Mouse (Mus musculus) hindbrain, postnatal 0 days (tissue): Measurements from ENCODE around the gene Enc1. TPM values are rescaled to one million over a fixed set of nuclear protein-coding genes. Genes with fewer than 3 reads are reported as not detected.

Source experiments
- ATAC-seq: fragments of 200-750 bp; cut with Nextera tagmentation; 2 replicates; pipeline ENCODE4 v1.8.0; 2017; ENCODE audit warnings: mild to moderate bottlenecking, moderate TSS enrichment, moderate library complexity
- DNase-seq: peaks from one replicate; pipeline ENCODE4 v3.0.0-alpha.2; 2015; ENCODE audit warnings: low spot score
- H3K27ac ChIP-seq: fragments of 300-500 bp; sonication (generic); 2 replicates; pipeline ENCODE4 v1.5.1; 2014; ENCODE audit warnings: mild to moderate bottlenecking
- H3K27me3 ChIP-seq: fragments of 300-500 bp; sonication (generic); 2 replicates; pipeline ENCODE4 v1.6.1; 2014; ENCODE audit warnings: low read length, mixed read lengths; ENCODE audit not compliant: insufficient read depth
- H3K36me3 ChIP-seq: fragments of 300-500 bp; sonication (generic); 2 replicates; pipeline ENCODE4 v1.6.1; 2014; ENCODE audit warnings: low read length, mixed read lengths; ENCODE audit not compliant: insufficient read depth
- H3K4me1 ChIP-seq: fragments of 300-500 bp; sonication (generic); 2 replicates; pipeline ENCODE4 v1.6.1; 2014; ENCODE audit warnings: antibody characterized with exemption, low read length, mixed read lengths; ENCODE audit not compliant: insufficient read depth
- H3K4me2 ChIP-seq: fragments of 300-500 bp; sonication (generic); 2 replicates; pipeline ENCODE4 v1.6.1; 2014; ENCODE audit warnings: low read depth, mild to moderate bottlenecking, low read length, moderate library complexity, mixed read lengths
- H3K4me3 ChIP-seq: fragments of 300-500 bp; sonication (generic); 2 replicates; pipeline ENCODE4 v1.5.1; 2014; ENCODE audit warnings: low read length
- H3K9ac ChIP-seq: fragments of 300-500 bp; sonication (generic); replicated peaks from 2 replicates; pipeline ENCODE4 v1.6.1; 2014; ENCODE audit warnings: mild to moderate bottlenecking, low read length, moderate library complexity, mixed read lengths
- H3K9me3 ChIP-seq: fragments of 300-500 bp; sonication (generic); 2 replicates; pipeline ENCODE4 v1.6.1; 2016; ENCODE audit warnings: low read length, mixed read lengths
- CTCF ChIP-seq: IDR thresholded peaks from 2 replicates; pipeline ENCODE4 v1.5.1; 2016; ENCODE audit warnings: antibody characterized with exemption, control low read depth, low read depth
- WGBS: fragments of 180-500 bp; shearing (Covaris S2); extraction: QIAGEN DNeasy Blood & Tissue Kit; methylation state at CpG from one replicate; pipeline ENCODE4 v1.1.7; 2014; 5-methylcytosine and 5-hydroxymethylcytosine counted together
- polyA plus RNA-seq: library from polyadenylated mRNA; unstranded; fragments of >200 nt; fragmentation: Nextera tagmentation; extraction: Ambion mirVana; gene quantifications from 2 replicates; pipeline ENCODE4 v1.2.1, GENCODE M21; 2015
- total RNA-seq: library from RNA; depleted of rRNA; stranded (reverse); fragments of >200 nt; gene quantifications from 2 replicates; pipeline ENCODE4 v1.2.3, GENCODE M21; 2014; rRNA removed

Enc1 gene
- total RNA-seq, result 179 and 206 TPM in 2 replicates
- polyA plus RNA-seq, result 29.3 and 33.3 TPM in 2 replicates

GRCm38 (mm10) chr13:97240965-97241786, at the start of gene Enc1:
Gene Enc1, plus strand, starts transcription at chr13:97241105.
- DNase-seq (peak; percentile 97), ATAC-seq (peak; percentile 95)
- peak within 1 kb of the TSS; percentile 77 for H3K9ac ChIP-seq
- peak within 1 kb of the TSS; percentile 97 for H3K4me2 ChIP-seq
- H3K9me3 ChIP-seq, result no peaks in the 10 kb centered on the region
- peak within 1 kb of the TSS; percentile 97 for H3K4me3 ChIP-seq
- H3K27ac ChIP-seq, result peak within 1 kb of the TSS; percentile 94
- peak; percentile 54 for TF ChIP-seq CTCF
- peaks cover 14% of the 10 kb centered on the region; the same call in 1 of the 2 replicates for H3K4me1 ChIP-seq
- H3K36me3 ChIP-seq, result peaks cover 10% of the 10 kb centered on the region; the same call in 1 of the 2 replicates
- H3K27me3 ChIP-seq, result no peaks in the 10 kb centered on the region
- 0% methylated on average over 63 of the region's 89 CpGs for WGBS

DNA sequence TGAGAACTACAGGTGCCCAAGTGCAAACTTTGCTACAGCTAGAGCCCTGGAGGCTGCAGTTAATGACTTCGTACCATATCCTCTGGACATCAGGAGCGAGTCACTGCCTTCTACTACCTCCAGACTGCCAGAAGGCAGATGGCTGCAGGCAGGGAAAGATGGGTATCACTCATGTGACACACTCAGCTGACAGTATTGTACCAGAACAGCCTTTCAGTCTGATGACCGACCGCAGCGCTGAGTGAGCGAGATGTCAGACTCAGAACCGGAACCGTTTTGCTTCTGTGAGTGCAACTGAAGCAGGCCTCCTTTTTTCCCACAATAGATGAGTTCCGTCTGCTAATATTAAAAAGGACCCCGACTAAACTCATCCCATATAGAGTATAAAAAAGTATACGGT, 48.3 kb upstream of the Enc1 start:
- Histone ChIP-seq H3K27me3 (no peaks in the 10 kb centered on the region), H3K4me2 (no peak overlapping the region), H3K36me3 (peaks cover 5% of the 10 kb centered on the region; the same call in 1 of the 2 replicates), H3K4me3 (no peak overlapping the region), H3K9ac (no peak overlapping the region), H3K9me3 (no peaks in the 10 kb centered on the region), H3K27ac (no peak overlapping the region), H3K4me1 (no peaks in the 10 kb centered on the region; the same call in 1 of the 2 replicates)
- TF ChIP-seq CTCF, result no peak
- DNase-seq (no peak), ATAC-seq (no peak)
- WGBS, result 79% methylated on average over 11 of the region's 11 CpGs

- no peak for TF ChIP-seq CTCF
- Histone ChIP-seq H3K9ac (no peak overlapping the region), H3K9me3 (no peaks in the 10 kb centered on the region), H3K4me2 (no peak overlapping the region), H3K4me1 (no peaks in the 10 kb centered on the region; the same call in 1 of the 2 replicates), H3K36me3 (peaks cover 3% of the 10 kb centered on the region; the same call in 1 of the 2 replicates), H3K27me3 (no peaks in the 10 kb centered on the region), H3K4me3 (no peak overlapping the region), H3K27ac (no peak overlapping the region)
- DNase-seq (peak; percentile 88), ATAC-seq (0 out of 2 replicates have a peak, but pooled peaks have one; percentile 41)
- 25% methylated on average over 7 of the region's 7 CpGs for WGBS
Observed at GRCm38 (mm10) chr13:97193420-97193819, 47.5 kb upstream of the Enc1 start.

GRCm38 (mm10) chr13:97196186-97196924, 44.5 kb upstream of the Enc1 start:
- ATAC-seq, result no peak
- Histone ChIP-seq H3K27ac (no peak overlapping the region), H3K27me3 (no peaks in the 10 kb centered on the region), H3K9ac (no peak overlapping the region), H3K4me2 (no peak overlapping the region), H3K36me3 (no peaks in the 10 kb centered on the region), H3K4me1 (no peaks in the 10 kb centered on the region; the same call in 1 of the 2 replicates), H3K4me3 (no peak overlapping the region), H3K9me3 (no peaks in the 10 kb centered on the region)
- no peak for TF ChIP-seq CTCF
- 56% methylated on average over 12 of the region's 12 CpGs for WGBS
- no peak for DNase-seq

GRCm38 (mm10) chr13:97196925-97197218, 44.0 kb upstream of the Enc1 start:
- WGBS, result 74% methylated on average over 2 of the region's 2 CpGs
- ATAC-seq, result no peak
- H3K4me3 ChIP-seq, result no peak overlapping the region
- no peak for DNase-seq
- no peaks in the 10 kb centered on the region for H3K36me3 ChIP-seq
- no peaks in the 10 kb centered on the region for H3K27me3 ChIP-seq
- no peak overlapping the region for H3K4me2 ChIP-seq
- H3K9ac ChIP-seq, result no peak overlapping the region
- no peak for TF ChIP-seq CTCF
- no peaks in the 10 kb centered on the region for H3K9me3 ChIP-seq
- H3K4me1 ChIP-seq, result no peaks in the 10 kb centered on the region; the same call in 1 of the 2 replicates
- H3K27ac ChIP-seq, result no peak overlapping the region

DNA sequence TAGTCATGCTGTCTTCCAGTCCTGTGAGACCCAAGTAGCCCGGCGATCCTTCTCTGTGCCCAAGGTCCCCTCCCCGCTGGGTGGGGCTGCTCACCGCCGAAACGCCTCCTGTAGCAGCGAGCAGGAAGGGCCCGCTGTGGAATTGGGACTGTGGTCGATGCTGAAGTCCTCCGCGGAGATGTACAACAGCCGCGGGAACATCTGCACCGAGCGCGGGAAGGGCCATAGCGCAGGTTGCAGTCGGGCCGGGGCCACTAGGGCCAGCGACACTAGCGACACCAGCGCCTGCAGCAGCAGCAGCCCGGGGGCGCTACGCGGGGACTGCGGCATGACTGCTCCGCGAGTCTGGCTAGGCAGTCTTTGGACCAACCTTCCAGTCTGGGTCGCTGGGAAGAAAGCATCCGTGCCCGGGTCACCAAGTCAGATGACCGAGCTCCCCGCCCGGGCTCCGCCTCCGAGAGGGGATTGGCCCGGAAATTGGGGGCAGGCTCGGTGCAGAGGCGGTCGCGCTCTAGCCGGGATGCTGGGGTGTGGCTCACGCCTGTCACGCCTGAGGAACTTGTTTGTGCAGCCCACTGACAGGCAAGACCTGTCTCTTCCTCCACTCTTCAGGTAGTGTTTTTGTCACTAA, 42.9 kb upstream of the Enc1 start, which contains the start of gene Hexb:
Hexb (minus strand) TSS at position 426 of the 631 bp plus-strand sequence.
- peak within 1 kb of the TSS; percentile 71 for H3K4me2 ChIP-seq
- DNase-seq (peak; percentile 86), ATAC-seq (peak; percentile 91)
- H3K9me3 ChIP-seq, result no peaks in the 10 kb centered on the region
- under 1% methylated on average over 45 of the region's 45 CpGs for WGBS
- H3K27ac ChIP-seq, result peak within 1 kb of the TSS; percentile 32; the same call in 1 of the 2 replicates
- peak within 1 kb of the TSS; percentile 52 for H3K9ac ChIP-seq
- peak within 1 kb of the TSS; percentile 60 for H3K4me3 ChIP-seq
- no peaks in the 10 kb centered on the region for H3K27me3 ChIP-seq
- peak; percentile 50 for TF ChIP-seq CTCF
- H3K4me1 ChIP-seq, result no peaks in the 10 kb centered on the region; the same call in 1 of the 2 replicates
- no peaks in the 10 kb centered on the region for H3K36me3 ChIP-seq
